Mouse (Mus musculus): ENCODE data around the gene Gpr171. TPM values are rescaled to one million over a fixed set of nuclear protein-coding genes. Genes with fewer than 3 reads are reported as not detected.
"Not testable (repeated sequence)": the region's sequence is repeated elsewhere in the genome, so short reads cannot be mapped to it uniquely, and the experiment has no call there.

Gene Gpr171
- total RNA-seq, 2 experiments from 2014 or later = 0.76 to 0.87 TPM

DNA sequence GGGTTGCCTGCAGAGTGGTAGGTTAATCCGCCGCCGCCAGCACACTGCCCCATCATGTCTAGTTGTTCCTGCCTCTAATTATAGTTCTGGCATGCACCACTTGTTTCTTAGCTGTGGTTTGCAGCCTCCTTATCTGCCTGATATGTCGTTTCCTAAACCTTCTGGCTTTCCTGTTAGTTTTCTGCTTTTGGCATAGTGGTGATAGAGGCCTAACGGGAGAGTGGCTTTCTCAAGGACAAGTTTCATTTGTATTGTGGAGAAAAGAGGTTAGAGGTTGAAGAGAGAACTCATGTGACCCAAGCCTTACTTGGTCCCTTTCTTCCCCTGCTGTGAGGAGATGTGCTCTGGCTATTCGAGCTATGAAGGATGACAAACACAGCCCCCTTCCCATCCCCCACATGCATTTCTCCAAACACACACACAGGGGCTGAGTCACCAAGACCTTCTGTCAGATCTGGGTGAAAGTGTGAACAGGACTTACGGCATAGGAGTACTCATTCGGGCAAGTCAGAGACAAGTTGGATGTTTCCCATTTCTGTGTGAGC lies 12.4 kb upstream of the Gpr171 start:
- peak; percentile 29 for DNase-seq

GRCm38 (mm10) chr3:59113291-59113690 lies 11.7 kb upstream of the Gpr171 start:
- not testable (repeated sequence) for DNase-seq

- no peak for DNase-seq
Measured at GRCm38 (mm10) chr3:59111944-59112343, 10.3 kb upstream of the Gpr171 start.

- not testable (repeated sequence) for DNase-seq
Measured at GRCm38 (mm10) chr3:59109834-59110233, 8.2 kb upstream of the Gpr171 start.

- no peak for DNase-seq
Measured at GRCm38 (mm10) chr3:59107439-59107838, 5.8 kb upstream of the Gpr171 start.

DNA sequence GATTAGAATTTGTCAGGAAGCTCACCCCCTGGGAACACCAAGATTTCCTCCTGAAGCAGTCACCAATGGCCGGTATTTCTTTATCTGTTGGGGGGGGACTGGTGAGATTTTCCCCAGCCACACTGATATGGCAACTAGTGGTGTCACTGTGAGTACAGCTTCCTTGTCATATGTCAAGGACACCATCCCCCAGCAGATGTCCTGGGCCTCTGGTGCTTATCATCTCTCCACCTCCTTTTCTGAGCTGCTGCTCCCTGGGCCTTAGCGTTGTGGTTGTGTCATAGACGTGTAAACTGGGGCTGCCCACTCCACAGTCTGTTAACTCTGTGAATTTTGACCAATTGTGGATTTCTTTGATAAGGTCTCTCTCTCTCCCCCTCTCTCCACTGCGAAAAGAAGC lies 2.8 kb upstream of the Gpr171 start:
- DNase-seq = no peak

DNA sequence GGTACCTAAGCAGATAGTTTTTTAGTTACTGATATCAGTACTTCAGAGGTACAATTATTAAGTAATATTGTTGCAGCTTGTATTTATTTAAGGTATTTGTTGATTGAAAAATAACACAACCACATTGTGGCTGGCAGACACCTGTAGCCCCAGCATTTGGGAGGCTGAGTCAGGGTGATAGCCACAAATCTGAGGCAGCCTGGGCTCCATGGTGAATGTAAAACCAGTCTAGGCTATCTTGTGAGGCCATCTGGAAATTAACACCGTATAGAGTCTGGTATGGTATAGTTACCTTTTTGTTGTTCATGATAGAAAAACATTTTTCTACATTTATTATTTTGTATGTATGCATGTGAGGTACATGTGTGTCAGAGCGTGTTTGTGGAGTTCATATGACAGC lies 525 bp upstream of the Gpr171 start:
- no peak for DNase-seq

DNA sequence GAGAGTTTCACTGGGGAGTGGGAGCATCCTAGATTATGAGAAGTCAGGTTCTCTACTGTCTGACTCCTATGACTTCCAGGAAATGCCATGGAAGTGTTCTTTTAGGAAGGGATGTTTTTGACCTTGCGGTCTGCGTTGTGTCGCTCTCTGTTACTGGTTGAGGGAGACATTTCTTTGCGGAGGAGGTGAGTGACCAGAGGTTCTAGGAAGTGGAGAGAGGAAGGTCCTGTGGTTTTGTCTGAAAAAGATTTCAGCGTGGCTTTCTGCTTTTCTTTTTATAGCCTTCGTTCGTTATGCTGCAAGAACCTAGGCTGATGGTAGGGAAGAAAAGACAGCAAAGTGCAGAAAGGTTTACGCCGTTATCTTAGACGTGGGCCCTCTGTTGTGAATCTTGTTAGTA lies 3.1 kb downstream of the Gpr171 start:
- no peak for DNase-seq

- DNase-seq = peak; percentile 14
Measured at GRCm38 (mm10) chr3:59097421-59097820, 4.2 kb downstream of the Gpr171 start.

- DNase-seq = no peak
Measured at GRCm38 (mm10) chr3:59092702-59093101, 8.9 kb downstream of the Gpr171 start.

- DNase-seq = peak; percentile 10
Measured at GRCm38 (mm10) chr3:59080919-59081318, 20.7 kb downstream of the Gpr171 start.

- no peak for DNase-seq
Measured at GRCm38 (mm10) chr3:59080293-59080916, 21.2 kb downstream of the Gpr171 start.

- peak; percentile 58 for DNase-seq
Measured at GRCm38 (mm10) chr3:59079327-59079726, 22.3 kb downstream of the Gpr171 start.

GRCm38 (mm10) chr3:59078585-59078984 lies 23.0 kb downstream of the Gpr171 start:
- DNase-seq = peak; percentile 14

DNA sequence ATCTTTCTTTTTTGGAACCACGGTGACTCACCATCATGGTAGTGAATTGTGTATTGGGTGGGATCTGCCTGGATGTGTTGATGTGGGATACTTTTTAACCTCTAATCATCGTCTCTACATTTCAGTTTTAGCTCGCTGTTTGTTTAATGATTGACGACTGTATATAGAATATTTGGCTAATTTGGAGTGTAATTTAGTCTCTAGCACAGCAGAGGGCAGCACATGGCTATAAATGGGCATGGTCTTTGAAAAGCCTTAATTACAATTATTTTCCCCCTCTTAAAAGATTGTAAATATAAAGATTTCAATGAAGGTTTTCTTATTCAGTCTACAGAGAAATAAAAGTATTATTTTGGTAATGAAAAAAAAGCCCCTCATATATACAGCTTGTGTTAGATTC lies 24.3 kb downstream of the Gpr171 start:
- peak; percentile 9 for DNase-seq

DNA sequence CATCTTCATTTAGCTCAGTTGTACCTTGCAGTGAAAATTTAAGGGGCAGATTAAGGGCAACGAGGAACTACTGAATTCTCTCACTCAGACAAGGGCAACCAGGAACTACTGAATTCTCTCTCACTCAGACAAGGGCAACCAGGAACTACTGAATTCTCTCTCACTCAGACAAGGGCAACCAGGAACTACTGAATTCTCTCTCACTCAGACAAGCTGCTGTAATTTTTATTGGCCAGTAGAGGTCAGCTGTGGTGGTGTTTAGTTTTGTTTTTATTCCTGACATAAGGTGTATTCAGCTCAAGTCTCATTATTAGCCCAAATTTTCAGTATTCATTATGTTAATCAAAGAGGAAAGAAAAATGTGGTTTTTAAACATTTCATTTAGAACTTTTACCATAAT lies 32.5 kb downstream of the Gpr171 start:
- DNase-seq = not testable (repeated sequence)

DNA sequence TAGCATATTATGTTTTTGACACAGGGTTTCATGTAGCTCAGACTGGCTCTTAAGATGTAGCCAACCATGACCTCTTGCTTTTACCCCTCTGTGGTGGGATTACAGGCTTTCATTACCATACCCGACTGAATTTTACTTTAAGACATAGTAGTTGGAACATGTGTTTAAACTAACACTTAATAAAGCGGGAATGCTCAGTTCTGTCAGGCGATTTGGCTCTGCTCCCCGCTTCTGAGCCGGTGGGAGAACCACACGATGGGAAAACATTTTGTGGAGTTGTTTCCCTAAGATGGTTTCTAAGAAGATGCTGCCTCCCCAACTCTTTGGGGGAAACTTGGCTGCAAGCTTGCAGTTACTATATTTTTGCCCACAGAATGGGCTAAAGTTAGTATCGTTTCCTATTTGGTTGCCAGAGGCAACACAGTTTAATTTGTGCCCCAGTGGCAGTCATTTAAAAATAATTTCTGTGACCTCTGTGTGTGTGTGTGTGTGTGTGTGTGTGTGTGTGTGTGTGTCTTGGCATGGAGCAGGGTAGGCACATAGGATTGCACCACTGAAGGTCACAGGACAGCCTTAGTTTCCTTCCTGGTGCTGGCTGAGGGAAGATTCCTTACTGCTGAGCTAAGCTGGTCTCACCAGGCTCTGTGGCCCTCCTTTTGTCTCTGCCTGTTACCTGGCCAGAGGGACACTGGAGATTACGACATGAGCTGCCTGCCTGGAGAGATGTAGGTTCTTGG lies 34.9 kb downstream of the Gpr171 start:
- peak; percentile 20 for DNase-seq

DNA sequence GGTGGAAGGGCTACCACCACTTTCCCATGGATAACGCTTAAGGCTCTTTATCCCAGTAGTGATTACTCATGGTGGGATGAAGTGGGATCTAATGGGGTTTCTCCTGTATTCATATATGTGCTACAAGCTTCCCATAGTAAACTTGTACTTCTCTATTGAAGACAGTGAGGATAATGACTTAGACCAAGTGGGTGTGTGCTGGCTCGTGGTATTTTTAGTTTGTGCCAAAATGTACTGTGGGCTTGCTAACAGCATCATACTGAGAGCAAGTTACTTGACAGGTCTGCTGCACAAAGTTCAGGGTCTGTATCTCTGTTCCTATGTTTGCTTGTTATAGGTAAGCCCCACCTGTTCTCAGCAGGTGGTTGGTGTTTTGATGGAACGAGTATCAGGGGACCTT lies 35.7 kb downstream of the Gpr171 start:
- no peak for DNase-seq

GRCm38 (mm10) chr3:59063431-59063830 lies 38.2 kb downstream of the Gpr171 start:
- no peak for DNase-seq

DNA sequence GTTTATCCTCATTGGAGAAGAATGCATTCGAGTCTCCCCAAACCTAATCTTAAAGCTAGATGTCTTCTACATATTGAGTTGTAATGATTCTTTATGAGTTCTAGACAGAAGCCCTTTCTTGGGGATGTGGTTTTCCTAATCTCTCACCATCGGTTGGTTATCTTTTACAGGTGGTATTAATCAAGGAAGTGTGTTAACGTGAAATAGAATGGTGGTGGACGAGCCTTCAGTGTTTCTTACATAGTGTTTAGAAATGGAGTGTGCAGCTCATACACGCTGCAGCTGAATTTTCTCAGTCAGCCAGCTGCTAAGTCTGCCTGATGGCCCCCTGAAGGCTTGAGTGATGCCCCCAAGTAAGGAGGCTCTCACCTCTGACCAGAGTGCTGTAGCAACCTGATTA lies 39.5 kb downstream of the Gpr171 start:
- DNase-seq = no peak

- DNase-seq = no peak
Measured at GRCm38 (mm10) chr3:59060131-59060530, 41.5 kb downstream of the Gpr171 start.

DNA sequence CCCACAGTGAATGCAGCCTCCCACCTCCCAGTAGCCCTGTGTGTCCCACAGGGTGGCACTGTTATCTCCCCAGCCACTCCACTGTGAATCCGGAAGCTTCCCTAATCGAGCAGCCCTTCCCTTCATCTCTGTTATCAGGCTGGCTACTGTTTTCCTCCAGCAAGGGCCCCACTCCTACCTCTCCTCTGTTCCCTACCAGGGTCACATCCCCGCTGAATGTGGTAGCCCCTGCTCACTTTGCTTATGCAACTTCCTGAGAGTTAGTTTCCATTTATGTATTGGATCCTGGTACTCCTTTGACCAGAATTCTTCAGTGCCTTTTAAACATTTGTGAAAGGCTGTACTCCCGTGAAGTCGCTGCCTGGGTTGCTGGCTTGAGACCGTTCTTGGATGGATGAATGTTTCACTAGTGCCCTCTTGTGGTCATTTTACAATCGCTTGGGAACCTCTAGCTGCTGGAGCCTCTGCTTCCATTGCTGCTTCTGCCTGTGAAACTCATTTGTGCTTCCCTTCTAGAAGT lies 42.5 kb downstream of the Gpr171 start:
- DNase-seq = peak; percentile 71

GRCm38 (mm10) chr3:59054834-59055535 lies 46.6 kb downstream of the Gpr171 start:
- no peak for DNase-seq

Measured in adrenal gland, postnatal 10 days (tissue).